Mouse (Mus musculus): ENCODE data around the gene Rock2.
A peak's percentile ranks its signal among the peaks of the same experiment; 100 is the strongest.

The Rock2 gene

DNA sequence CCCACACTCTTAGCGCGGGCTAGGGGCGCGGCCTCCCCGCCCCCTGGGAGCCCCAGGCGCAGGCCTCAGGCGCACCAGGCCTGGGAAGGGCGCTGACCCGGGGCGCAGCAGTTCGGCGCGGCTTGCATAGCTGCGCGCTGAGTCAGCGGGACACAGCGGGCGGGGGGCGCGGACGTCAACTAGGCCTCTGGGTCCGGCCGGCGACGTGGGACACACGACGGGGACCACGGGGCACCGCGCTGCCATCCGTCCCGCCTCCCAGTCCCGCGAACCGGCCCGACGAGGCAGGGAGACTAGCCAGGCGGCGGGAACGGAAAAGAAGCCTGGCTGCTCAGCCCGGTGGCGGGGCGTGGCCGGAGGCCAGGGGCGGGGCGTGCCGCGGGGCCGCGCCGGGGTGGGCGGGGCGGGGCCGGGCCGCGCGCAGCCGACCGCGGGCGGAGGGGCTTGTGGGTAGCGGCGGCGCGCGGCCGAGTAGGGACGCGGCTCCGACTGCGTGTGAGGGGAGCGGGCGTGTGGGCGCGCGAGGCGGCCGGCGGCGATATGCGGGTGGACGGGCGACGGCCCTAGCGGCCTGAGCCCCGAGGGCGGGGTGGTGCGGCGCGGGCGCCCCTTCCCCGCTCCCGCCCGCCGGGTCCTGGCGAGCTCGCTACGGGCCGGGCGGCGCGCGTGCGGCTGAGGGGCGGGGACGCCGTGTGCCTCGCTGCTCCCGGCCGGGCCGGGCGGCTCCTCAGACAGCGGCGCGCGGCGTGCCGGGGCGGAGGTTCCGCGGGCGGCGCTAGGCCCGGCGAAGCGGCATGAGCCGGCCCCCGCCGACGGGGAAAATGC is at the start of gene Rock2:
Gene Rock2 (plus strand): TSS at position 500 of the 825 bp plus-strand sequence.
- DNase-seq (ENCODE audit: low spot score in 2 of 2): peak; percentile 83 to 84

DNA sequence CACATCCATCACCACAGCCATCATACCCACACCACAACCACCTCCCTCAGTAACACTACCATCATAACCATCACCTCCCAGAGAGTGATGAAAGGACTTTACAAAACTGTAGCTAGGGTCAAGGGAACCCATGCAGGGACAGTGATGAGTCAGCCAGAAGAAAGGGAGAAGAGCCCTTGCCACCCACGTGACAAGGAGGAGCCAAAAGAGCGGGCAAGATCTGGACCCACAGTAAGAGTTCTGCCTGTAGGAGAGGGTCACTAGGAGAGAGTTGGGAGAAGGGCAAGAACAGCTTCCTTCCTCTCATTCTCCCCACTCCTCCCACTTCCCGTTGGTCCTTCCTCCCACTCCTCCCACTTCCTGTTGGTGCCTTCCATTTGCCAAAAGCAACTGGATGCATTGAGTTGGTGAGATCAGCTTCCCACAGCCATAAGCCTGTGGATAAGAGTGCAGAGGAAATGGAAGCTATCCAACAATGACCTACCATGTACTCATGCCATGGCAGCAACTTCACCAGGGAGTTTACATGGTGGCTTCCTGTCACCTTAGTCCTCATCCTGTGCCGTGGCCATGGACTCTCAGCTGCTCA is 47.4 kb upstream of the Rock2 start:
- no peak for DNase-seq (ENCODE audit: low spot score in 2 of 2)

DNA sequence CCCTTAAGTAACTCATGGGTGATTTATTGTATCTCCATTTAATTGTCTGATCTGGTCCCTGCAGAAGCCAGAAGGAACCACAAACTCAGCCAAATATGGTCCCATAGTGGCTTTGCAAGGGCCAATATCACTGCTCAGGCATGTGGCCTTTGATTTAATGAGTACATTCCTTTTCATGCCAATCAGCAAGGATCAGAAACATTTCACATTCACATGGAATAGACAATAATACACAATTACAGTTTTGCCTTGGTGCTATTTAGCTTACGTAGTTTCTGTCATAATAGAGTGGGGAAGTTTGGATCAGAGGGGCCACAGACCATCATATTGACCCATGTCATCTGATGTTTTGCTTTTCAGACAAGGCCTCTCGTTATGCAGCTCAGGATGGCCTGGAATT is 46.2 kb upstream of the Rock2 start:
- no peak for DNase-seq (ENCODE audit: low spot score in 2 of 2)

DNA sequence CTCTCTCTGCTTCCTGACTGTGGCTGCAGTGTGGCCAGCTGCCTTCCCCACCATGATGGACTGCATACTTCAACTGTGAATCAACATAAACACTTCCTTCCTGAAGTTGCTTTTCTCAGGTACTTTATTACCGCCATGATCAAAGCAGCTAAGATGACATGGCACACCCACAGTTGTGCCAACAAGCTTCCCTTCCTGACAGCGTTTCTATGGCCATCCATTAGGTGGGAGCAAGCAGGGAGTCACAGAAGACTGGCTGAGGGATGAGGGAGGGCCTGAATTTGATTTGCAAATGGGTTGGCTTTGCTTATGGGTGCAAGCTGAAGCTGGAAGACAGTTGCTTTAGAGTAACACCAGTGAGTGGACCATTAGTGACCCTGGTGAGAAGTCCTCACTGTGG is 44.9 kb upstream of the Rock2 start:
- no peak for DNase-seq (ENCODE audit: low spot score in 2 of 2)

DNA sequence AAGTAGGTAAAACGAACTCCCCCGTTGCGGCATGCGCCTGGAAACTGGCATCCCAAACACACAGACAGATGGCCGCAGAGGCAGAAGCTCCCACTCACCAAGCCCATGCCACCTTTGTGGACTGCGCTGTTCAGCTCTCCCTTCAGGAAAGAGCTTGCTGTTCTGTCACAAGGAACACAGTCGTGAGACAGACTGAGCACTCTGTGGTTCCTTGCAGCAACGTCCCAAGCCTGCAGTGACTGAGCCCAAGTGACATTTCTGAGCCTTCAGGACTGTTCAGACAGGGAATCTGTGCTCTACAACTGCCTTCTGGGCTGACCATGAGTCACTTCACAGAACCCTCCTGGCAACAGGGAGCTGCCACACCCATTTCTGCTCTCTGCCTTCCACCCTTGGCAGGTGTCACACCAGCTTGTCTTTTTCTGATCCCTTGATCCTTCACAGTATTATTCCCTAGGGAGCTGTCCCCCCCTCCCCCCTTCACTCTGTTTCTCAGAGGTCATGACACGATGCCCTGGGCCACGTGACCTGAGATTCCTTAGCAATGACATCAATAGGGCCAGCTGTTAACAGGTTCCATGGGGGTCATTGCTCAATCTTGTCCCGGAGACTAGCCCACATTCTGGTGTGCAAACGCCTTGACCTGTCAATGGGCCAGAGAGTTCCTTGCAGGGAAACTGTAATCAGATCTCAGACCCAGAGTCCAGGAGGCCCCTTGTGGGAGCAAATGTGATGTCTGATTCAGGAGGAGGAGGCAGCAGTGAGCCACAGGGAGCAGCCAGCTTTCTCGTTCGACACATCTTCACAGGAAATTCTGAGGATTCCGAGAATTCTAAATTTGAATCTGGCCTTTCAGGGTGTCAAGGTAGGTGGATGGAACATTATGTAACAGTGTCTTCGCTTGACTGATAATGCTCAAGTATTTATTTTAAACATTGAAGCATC is 44.0 kb upstream of the Rock2 start:
- DNase-seq (ENCODE audit: low spot score in 2 of 2): peak in 1 of 2 experiments; percentile 37

DNA sequence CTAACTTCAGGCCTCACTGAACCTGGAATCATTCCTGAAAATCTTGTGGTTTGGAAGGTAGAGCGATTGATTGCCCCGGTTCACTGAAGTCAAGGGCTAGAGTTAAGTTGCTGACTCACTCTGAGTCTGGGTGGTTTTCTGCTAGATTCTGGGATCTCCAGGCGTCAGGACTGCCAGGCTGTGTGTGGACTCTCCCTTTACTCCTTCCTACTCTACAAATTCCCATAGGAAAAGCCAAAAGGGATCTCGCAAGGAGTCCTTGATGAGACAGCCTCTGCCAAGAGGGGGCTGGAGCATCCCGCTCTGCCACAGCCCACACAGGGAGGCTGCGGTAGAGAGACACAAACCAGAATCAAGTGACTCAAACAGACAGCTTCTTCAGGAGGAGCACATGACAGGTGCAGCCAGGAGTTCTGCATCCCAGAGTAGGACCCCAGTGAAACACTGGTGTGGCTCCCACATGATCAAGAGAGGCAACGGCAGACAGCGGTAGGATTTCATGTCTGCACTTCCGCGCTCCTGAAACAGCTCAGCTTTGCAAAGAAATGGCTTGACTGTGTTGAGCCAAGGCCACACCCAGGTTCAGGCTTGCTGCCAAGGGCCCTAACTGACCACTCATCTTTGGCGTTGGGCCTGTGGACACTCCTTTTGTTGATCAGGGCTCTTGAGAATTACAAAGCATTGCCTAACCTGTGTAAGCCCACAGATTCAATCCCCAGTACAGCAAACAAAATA is 41.1 kb upstream of the Rock2 start:
- peak; percentile 65 to 78 for DNase-seq (ENCODE audit: low spot score in 2 of 2)

DNA sequence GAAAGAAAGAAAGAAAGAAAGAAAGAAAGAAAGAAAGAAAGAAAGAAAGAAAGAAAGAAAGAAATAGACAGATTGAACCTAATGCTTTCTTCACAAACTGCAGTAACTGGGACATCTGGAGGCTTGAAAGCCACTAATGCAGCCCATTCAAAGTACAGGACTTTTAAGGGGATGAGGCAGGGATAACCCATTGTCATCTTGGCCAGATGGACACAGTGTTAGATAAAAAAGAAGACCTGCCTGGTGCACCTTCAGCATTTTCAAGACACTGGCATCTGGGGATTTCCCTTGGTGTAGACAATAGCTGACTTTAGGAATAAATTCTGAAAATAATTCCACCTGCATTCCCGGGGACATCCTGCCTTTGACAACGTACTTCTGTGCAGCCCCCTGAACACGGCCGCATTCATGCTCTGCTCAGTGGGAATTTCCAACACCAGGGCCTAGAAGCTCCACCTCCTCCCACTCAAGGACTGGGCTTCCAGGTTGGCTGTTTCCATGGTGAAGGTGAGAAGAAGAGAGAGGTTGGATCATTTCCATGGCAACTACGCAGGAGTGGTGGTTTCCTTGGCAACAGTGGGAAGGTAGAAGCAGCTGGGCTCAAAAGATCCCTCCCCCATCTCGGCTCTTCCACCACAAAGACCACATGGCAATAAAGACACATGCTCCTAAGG is 38.9 kb upstream of the Rock2 start:
- DNase-seq (ENCODE audit: low spot score in 2 of 2): no peak

DNA sequence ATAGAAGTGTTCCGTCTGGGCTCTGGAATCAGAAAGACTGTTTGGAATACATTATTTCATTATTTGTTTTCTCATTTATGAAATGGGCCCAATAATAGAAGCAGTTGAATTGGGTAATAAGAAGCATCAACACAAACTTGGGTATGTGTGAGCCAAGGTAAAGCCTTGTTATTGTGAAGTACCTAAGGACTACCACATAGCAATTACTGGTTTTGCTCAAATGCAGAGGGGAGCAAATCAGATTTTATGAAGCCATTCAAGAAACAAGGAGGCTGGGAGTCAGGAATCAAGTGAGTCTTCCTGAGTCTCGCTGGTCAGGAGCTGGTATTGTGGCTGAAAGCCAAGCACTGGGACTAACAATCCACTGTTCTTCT is 38.4 kb upstream of the Rock2 start:
- DNase-seq (ENCODE audit: low spot score in 2 of 2): no peak

DNA sequence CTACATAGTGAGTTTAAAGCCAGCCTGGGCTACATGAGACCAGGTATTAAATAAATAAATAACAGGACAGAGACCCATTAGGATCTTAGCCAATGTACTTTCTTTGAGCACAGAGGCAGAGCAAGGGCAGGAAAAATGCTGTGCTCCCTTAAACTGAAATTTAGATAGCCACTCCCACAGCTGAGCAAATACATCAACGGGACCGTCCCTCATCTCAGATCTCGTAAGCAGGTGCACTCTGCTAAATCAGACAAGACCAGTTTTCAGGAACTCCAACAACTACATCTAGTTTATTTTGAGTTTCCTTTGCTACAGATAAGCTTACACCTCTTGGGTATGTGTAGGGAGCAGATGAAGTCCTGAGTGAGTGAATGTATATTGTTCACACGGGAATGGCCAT is 36.6 kb upstream of the Rock2 start:
- DNase-seq (ENCODE audit: low spot score in 2 of 2): no peak

DNA sequence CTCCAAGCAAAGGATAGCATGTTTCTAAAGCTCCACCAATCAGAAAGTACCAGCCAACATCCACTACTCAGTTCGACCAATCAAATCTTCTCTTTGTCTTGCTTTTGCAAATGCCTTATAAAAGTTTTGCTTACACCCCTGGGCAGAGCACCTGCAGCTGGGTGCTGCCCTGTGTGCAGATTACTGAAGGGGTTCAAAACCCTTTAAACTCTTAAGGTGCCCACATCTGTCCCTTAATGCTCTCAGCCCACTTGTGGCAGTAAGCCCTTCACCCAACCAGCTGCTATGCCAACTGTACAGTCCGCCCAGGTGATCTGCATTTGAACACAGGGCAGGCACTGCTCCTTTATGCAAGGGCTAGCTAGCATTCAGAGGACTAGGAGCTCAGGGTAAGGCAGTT is 34.9 kb upstream of the Rock2 start:
- DNase-seq (ENCODE audit: low spot score in 2 of 2): no peak

DNA sequence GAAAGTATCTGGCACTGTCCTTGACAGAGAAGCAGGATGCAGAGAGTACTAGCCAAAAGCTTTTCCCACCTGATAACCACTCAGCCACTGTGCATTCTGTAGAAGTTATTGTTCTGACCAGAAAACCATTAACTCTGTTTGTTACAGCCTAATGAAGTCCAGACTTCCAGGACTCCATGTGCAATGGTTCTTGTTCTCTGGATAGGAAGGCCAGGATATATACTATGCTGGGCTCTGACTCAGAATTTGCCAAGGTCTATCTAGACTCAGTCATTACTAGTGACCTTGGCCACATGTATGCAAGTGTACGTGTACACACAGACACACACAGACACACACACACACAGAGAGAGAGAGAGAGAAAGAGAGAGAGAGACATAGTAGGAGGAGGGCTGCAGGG is 34.2 kb upstream of the Rock2 start:
- DNase-seq (ENCODE audit: low spot score in 2 of 2): no peak

DNA sequence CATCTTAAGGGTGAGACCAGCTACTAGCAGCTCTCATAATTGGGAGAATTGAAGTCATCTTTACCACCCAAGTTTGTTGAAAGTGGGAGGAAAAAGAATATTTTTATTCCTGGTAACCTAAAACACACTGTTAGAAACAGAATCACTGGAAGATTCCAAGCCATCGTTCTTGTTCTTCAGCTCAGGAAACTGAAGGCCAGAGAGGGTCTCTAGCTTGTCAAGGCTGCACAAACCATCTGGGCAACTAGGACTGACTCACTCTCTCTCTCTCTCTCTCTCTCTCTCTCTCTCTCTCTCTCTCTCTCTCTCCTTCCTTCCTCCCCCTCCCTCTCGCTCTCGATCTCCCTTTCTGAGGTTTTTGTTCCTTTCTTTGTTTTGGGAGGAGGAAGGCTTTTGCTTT is 33.7 kb upstream of the Rock2 start:
- DNase-seq (ENCODE audit: low spot score in 2 of 2): no peak

DNA sequence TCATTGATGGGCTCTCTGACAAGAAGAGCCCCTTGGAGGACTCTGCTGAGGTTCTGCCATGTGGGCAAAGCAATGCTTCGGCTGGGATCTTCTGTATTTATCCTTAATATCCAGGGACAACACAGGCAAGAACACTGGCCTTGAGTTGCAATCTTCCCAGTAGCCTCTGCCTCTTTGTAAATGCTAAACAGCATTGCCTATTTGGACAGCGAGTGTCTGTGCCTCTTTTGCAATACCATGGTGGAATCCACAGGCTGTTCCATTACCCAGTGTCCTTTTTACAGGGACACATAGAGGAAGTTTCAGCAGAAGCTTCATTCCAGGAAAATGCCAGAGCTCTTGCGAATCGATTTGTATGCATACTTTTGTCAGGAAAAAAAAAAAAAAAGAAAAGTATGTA is 30.2 kb upstream of the Rock2 start:
- no peak for DNase-seq (ENCODE audit: low spot score in 2 of 2)

DNA sequence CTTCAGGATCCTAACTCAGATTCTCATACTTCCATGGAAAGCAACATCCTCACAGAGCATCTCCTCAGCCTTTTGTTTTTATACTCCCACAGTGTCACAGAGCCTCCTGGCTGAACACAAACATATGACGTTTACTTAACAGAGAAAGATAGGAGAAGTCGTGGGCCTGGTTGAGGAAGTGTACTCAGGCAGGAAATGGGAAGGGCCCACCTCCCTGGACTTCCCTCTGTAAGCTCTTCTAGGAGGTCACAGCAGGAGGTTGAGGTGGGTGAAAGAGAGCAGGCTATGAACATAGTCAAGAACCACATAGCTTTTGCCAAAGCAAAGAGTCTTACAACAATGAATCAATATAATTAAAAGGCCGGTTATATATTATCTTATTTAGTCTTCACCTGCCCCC is 28.8 kb upstream of the Rock2 start:
- no peak for DNase-seq (ENCODE audit: low spot score in 2 of 2)

DNA sequence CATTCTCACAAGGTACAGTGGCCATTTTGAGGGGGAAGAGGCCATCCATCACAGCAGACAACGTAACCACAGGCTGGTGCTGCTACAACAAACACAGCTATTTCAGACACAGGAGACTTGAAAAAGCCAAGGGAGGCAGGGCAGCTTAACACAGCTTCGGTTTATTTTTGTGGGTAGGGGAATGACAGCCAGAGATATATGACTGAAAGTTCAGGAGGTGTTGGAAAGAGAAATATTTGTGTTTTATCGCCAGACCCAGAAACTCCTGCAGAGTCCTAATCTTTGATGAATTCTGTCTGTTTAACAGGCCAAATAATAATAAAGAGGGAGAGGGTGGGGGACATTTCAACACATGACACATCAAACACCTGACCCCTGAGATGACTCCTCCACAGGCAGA is 28.2 kb upstream of the Rock2 start:
- DNase-seq (ENCODE audit: low spot score in 2 of 2): no peak

DNA sequence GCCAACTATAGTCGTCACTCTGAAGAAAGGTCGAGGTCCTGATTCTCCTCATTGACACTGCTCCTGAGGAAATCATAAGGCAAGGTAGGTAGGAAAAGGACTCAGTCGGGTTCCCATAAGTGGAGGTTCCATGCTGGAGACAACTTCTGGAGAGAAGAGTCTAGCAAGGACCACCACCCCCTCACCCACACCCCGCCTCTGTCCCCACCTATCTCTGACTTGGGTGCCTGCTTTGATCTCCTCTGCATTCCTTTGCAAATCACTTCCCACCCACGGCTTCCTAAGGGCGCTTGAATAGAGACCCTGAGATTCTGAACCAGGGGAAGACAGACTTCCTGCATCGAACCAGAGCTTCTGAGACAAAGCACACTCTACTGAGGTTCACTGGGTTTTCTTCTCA is 27.4 kb upstream of the Rock2 start:
- no peak for DNase-seq (ENCODE audit: low spot score in 2 of 2)

DNA sequence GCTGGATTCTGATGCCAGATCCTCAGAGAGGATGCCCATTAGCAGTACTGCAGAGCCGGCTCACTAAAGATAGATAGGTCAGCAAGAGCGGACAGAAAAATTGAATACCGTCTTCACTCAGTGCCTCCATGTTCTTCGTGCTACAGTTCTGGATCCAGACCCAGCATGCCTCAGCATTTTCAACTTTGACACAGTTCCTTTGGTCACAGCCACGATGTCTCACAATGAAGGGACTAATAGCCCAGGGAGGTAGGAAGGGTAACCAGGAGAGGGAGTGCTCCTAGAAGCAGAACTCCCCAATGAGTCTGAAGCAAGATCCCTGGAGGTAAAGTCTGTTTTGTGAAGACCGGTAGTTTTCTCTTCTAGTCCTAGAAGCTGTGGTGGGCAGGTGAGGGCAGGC is 26.1 kb upstream of the Rock2 start:
- DNase-seq (ENCODE audit: low spot score in 2 of 2): no peak

DNA sequence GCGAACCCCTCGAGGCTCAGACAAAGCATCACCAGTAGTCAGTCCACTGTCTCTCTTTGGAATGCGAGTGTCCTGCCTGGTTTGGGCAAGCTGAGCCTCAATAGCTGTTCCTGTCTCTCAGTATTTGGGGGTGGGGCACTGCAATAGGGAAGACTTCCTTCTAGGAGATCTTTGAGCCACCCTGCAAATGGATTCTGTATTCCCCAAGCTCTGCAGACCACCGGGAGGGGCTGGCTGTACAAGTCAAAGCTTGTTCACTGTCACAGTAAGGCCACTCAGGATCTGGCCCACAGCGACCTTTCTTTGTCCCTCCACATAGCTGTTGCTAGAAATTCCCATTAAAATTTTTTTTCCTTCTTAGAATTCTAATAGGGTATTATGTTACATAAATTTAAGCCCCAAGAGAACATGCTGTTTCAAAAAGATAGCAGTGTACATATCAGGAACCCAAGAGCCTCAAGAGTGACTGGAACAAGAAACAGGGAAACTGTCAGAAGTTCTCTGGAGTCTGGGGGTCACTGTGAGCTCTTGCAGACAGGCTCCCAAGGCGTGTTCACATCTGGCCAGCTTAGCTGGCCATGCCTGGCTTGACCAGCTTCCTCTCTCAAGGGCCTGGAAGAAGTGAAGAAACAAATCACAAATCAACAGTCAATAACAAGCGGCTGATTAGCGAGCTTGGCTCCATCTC is 25.5 kb upstream of the Rock2 start:
- DNase-seq (ENCODE audit: low spot score in 2 of 2): no peak

DNA sequence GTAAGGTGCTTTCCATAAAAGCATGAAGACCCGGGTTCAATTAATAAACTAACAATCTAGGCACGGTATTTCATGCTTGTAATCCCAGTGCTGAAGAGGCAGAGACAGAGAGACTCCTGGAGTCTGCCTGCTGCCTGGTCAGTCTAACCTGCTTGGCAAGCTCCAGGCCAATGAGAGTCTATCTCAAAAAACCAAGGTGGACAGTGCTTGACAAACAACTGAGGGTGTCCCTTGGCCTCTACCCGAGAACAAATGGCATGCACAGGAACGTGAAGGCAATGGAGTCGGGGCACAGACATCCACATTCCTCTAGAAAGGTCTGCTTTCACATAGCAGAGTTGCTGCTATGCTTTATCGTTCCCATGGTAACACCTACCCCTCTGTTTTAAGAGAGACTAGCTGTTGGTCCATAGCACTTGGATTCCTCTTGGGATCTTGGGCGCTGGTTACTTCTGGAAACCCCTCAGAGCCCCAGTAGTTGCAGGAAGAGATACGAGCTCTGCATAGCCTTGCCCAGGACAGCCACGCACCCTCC is 24.8 kb upstream of the Rock2 start:
- no peak for DNase-seq (ENCODE audit: low spot score in 2 of 2)

DNA sequence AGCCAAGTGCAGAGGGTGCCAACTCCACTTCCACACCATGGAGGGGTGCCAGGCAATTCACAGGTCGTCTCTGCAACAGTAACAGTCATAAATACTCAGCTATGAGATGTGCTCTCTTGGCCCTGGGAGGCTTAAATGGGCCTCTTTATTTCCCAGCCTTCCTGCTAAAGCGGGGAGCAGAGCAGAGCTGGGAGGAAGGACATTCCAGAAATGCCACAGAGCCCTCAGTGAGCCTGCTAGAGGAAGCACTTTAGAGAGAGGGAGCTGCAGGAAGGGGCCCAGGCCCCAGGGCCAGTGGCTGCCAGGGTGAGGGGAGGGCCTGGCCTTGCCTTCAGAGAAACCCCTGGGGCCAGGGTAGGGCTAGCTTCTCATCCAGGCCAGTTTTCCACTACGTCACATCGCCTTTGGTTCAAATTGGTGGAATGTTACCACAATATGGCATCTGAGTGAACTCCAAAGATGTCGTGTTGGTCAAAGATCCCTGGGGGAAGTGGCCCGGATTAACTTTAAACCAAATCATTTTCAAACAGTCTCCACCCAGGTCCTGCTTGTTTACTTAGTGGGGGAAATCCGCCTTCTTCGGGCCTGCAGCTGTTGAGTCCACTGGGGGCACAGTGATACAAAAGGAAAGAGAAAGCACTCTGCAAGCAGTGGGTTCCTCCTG is 24.2 kb upstream of the Rock2 start:
- DNase-seq (ENCODE audit: low spot score in 2 of 2): peak in 1 of 2 experiments; percentile 63
